Mouse (Mus musculus) adrenal gland, adult (tissue): Measurements from ENCODE around the gene Crtc2.

Experiments used
- DNase-seq, 2 experiments: peaks; one replicate each; pipeline ENCODE4 v3.0.0; 2022 to 2023; ENCODE audit warnings: low spot score in 1 of 2; ENCODE audit not compliant: inconsistent age in 2 of 2

Crtc2 gene

DNA sequence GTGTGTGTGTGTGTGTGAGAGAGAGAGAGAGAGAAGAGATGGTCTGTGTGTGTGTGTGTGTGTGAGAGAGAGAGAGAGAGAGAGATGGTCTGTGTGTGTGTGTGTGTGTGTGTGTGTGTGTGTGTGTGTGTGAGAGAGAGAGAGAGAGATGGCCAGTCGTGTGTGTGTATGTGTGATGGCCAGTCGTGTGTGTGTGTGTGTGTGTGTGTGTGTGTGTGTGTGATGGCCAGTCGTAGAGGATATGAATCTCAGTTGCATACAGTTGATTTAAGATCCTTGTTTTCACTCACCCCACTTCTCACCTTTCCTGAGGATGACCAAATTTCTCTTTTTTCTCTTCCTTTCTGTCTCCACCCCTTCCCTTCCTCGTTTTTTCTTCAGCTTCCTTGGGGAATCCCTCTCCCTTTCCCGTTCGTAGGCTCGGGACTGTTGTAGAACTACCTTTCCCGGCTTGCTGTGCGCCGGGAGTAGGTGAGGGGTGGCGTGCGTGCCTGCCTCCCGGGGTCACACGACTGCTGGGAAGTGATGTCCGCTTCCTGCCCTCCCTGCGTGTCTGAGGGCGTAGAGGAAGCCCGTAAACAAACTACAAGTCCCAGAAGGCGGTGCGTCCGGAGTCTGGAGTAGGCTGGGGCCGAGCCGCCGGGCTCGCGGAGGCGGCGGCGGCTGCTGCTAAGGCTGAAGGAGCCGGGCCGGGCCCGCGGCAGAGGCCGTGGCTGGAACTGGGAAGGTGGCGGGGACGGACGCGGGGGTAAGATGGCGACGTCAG lies at the start of gene Crtc2:
Gene Crtc2 (plus strand): TSS at position 511 of the 766 bp plus-strand sequence.
- DNase-seq, result peak; percentile 97 to 98

GRCm38 (mm10) chr3:90204582-90204981 lies 49.4 kb upstream of the Crtc2 start:
- no peak for DNase-seq

DNA sequence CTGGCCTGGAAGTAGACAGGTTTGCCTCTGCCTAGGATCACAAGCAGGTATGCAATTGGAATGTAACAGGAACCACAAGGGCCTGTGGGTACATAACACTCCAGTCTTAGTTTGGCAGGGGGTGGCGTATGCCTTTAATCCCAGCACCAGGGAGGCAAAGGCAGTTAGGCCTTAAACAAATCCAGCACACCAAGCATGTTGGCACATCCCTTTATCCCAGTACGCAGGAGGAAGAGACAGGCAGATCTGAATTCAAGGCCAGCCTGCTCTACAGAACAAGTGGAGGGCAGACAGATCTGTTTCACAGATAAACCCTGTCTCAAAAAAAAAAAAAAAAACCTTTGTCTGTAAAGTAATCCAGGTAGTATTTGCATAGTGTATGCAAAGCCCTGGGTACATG lies 45.3 kb upstream of the Crtc2 start:
- DNase-seq, result peak; percentile 37 to 55

- DNase-seq, result no peak
These were observed 43.9 kb upstream of the Crtc2 start for GRCm38 (mm10) chr3:90209908-90210566.

DNA sequence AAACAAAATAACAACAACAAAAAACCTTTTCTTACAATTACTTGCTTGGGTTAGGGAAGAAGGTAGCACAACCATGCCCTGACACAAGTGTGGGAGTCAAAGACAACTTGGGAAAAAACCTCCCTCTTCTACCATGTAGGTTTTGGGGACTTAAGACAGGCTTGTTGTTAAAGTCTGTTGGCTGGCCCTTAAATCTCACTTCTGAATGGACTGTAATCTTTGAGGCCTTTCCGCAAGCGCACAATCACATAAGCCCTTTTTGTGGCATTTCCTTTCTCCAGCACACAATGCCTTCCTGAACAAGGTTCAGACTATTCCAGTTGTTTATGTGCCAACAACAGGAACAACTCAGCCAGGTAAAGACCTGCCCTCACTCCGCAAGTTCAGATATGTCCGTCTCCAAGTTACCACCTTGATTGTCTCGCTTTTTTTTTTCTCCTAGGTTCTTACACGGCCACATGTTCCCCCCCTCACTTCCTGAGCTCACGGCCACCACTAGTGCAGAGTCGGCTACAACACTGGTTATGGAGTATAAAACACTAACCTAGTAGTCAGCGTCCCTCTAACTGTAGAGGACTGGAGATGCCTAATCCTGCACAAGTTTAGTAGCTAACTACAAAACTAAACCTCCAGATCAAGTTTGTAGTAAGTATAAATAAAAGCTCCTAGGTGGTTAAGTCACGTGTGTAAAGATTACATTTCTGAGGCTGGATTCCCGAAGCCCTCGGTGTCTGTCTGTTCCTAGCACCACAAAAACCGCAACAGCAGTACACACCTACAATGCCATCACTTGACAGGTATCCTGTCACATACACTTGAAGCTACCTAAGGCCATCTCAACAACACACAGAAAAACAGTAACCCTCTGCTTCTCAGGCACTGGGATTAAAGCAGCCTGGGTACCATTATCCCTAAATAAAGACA lies 42.2 kb upstream of the Crtc2 start:
- DNase-seq, result peak in 1 of 2 experiments; percentile 55

DNA sequence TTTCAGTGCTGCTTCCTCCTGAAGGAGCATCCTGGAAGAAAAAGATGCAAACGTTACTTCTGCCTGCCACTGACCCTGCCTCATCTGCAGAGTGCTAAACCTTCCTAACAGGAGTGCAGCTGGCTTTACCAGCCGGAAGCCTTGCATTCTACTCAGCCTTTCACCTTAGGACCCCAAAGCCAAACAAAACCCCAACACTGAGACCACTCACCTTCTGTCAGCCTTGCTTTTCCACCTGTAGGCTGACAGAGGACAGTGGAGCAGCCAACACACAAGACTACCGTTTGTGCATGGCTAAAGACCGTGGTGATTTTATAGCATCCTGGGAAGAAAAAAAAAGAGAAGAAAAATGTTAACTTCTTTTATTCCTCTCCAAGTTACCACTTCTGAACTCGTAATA lies 41.2 kb upstream of the Crtc2 start:
- peak in 1 of 2 experiments; percentile 64 for DNase-seq

GRCm38 (mm10) chr3:90213377-90213866 lies 40.5 kb upstream of the Crtc2 start, which contains the start of the genes Rps27 and Rab13:
Rps27 (minus strand) TSS chr3:90213651.
Rab13 (plus strand) TSS chr3:90213695.
- DNase-seq, result peak; percentile 92 to 99

DNA sequence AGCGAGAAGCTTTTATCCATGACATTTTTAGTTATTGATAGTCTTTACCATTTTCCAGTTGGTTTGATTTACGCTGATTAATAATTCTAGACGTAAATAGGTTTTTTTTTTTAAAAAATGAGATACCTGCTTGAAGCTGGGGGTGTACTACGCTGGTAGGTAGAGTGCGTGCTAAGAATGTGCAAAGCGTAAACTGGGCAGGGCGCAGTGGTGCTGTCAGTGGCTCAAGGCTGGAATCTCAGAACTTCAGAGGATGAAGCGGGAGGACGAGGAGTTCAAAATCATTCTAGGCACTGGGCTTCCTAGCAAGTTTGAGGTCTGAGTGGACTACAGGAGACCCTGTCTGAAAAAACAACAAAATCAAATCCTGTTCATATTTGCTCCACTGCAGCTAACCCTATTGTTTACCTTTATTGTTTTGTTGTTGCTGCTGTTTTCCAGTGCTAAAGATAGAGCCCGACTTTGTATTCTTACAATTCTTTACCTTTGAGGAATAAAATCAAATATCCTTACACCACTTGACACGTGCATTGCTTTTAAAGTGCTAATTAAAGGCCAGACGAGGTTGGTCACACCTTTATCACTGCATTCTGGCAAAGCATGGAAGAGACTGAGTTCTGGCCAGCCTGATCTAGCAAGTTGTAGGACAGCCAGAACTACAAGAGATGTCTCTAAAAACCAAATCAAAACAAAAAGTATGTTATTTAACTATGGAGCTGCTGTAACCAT lies 39.8 kb upstream of the Crtc2 start:
- DNase-seq, result peak; percentile 51 to 80

GRCm38 (mm10) chr3:90215825-90216380 lies 38.1 kb upstream of the Crtc2 start:
- peak in 1 of 2 experiments; percentile 54 for DNase-seq

GRCm38 (mm10) chr3:90220088-90220487 lies 33.9 kb upstream of the Crtc2 start:
- peak; percentile 64 to 88 for DNase-seq

DNA sequence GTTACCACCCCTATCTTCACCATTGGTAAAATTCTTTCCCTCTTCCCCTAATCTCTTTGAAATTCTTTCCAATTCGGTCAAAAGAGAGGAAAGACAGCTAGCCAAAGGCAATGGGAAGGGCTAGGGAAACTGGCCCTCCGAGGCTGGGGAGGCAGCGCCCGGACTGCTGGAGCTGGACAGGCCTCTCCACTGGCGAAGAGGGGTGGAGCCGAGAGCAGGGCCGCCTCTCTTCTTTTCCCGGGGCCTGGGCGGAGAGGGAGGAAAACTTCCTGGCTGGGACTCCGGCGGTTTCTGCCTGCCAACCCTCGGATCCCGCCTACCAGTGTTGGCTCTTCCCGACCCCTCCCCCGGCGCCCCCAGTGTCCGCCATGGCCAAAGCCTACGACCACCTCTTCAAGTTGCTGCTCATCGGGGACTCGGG lies 33.4 kb upstream of the Crtc2 start:
- peak; percentile 89 to 96 for DNase-seq

- DNase-seq, result peak in 1 of 2 experiments; percentile 60
These were observed 32.8 kb upstream of the Crtc2 start for GRCm38 (mm10) chr3:90221123-90221522.

- no peak for DNase-seq
These were observed 31.5 kb upstream of the Crtc2 start for GRCm38 (mm10) chr3:90222455-90222854.

DNA sequence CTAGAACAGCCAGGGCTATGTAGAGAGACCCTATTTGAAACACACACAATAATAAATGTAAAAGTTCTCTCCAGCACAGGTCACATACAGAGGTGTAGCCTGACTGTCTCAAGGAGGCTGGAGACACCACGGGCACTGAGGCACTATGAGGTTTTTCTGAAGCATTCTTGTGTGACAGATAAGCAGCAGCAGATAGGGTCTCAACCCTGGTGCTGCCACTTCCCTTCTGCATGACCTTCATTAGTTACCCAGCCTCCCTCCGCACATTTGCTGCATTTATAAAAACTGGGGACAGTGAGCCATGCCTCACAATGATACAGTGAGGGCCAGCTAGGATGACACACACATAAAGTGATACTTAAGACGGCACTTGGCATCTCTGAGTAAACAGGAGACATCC lies 31.0 kb upstream of the Crtc2 start:
- DNase-seq, result no peak

- DNase-seq, result no peak
These were observed 29.6 kb upstream of the Crtc2 start for GRCm38 (mm10) chr3:90224331-90224730.

DNA sequence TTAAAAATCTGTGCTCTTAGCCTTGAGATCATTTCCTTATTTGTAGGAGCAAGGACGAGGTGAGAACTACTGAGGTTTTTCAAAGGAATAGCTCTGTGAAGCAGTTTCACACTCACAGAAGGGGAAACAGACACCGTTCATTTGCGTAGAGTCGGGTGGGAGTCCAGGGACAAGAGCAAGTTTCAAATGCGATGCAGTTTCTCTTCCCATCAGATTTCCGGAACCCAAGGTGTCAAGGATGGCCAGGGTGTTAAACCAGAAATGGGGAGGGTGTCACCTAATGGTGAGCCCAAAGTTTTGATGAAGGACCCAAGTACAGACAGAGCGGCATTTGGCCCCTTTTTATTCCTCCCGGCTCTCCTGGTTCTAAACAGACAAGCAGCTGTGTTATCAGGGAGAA lies 22.9 kb upstream of the Crtc2 start:
- DNase-seq, result no peak

GRCm38 (mm10) chr3:90231507-90232333 lies 22.2 kb upstream of the Crtc2 start, which contains the start of gene Jtb:
Jtb (plus strand) TSS chr3:90231597.
- peak; percentile 96 to 97 for DNase-seq

DNA sequence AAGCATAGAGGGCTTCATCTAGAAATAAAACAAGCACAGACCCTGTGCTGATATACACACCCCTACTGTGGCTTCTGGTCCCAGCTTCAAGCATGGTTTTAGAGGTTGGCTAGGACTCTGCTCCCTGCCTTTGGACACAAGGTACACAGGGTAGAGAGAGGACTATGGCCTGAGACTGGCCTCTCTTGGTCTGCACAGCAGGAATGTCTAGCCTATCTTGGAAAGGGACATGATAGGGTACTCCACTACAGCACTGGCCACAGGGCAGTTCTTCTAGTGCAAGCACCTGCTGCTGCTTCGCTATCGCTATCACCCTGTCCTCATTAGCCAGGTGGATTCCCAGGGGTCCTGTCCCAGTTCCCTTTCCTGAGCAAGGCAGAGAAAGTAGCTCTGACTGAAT lies 12.7 kb upstream of the Crtc2 start:
- no peak for DNase-seq
